Mouse (Mus musculus) lung, postnatal 25 days (tissue): ENCODE measurements around the gene Lrrk1.
A peak's percentile ranks its signal among the peaks of the same experiment; 100 is the strongest.

Experiments used
- DNase-seq: peaks from one replicate; pipeline ENCODE4 v3.0.0; 2022; ENCODE audit warnings: low spot score

Lrrk1 gene

GRCm38 (mm10) chr7:66384891-66385290, 3.3 kb downstream of the Lrrk1 start:
- DNase-seq: no peak

- DNase-seq: no peak
Measured at GRCm38 (mm10) chr7:66384213-66384612, 3.9 kb downstream of the Lrrk1 start.

- no peak for DNase-seq
Measured at GRCm38 (mm10) chr7:66376560-66376959, 11.6 kb downstream of the Lrrk1 start.

GRCm38 (mm10) chr7:66375736-66376135, 12.4 kb downstream of the Lrrk1 start:
- DNase-seq: no peak

- DNase-seq: no peak
Measured at GRCm38 (mm10) chr7:66373391-66373790, 14.8 kb downstream of the Lrrk1 start.

GRCm38 (mm10) chr7:66370970-66371369, 17.2 kb downstream of the Lrrk1 start:
- no peak for DNase-seq

- DNase-seq: no peak
Measured at GRCm38 (mm10) chr7:66369934-66370445, 18.2 kb downstream of the Lrrk1 start.

GRCm38 (mm10) chr7:66369071-66369933, 18.8 kb downstream of the Lrrk1 start:
- DNase-seq: no peak

- peak; percentile 72 for DNase-seq
Measured at GRCm38 (mm10) chr7:66365904-66366303, 22.2 kb downstream of the Lrrk1 start, which contains the start of gene Gm10974. Gene Gm10974, plus strand, starts transcription at chr7:66365905.

GRCm38 (mm10) chr7:66365411-66365810, 22.7 kb downstream of the Lrrk1 start:
- DNase-seq: no peak

- no peak for DNase-seq
Measured at GRCm38 (mm10) chr7:66364491-66364890, 23.7 kb downstream of the Lrrk1 start.

- DNase-seq: no peak
Measured at GRCm38 (mm10) chr7:66359044-66359443, 29.1 kb downstream of the Lrrk1 start.

GRCm38 (mm10) chr7:66358461-66358860, 29.7 kb downstream of the Lrrk1 start:
- no peak for DNase-seq

GRCm38 (mm10) chr7:66355791-66356522, 32.2 kb downstream of the Lrrk1 start:
- DNase-seq: no peak

GRCm38 (mm10) chr7:66354911-66355310, 33.2 kb downstream of the Lrrk1 start:
- no peak for DNase-seq

GRCm38 (mm10) chr7:66351074-66351473, 37.1 kb downstream of the Lrrk1 start:
- DNase-seq: no peak

- peak; percentile 23 for DNase-seq
Measured at GRCm38 (mm10) chr7:66349670-66350069, 38.5 kb downstream of the Lrrk1 start.

- no peak for DNase-seq
Measured at GRCm38 (mm10) chr7:66348588-66348987, 39.6 kb downstream of the Lrrk1 start.

- no peak for DNase-seq
Measured at GRCm38 (mm10) chr7:66346959-66347663, 41.0 kb downstream of the Lrrk1 start.

GRCm38 (mm10) chr7:66343307-66343706, 44.8 kb downstream of the Lrrk1 start:
- DNase-seq: no peak

GRCm38 (mm10) chr7:66342831-66343230, 45.3 kb downstream of the Lrrk1 start:
- no peak for DNase-seq

GRCm38 (mm10) chr7:66342323-66342722, 45.8 kb downstream of the Lrrk1 start:
- peak; percentile 80 for DNase-seq
